Mouse (Mus musculus) forebrain, postnatal 0 days (tissue): ENCODE results near the gene Ndufv1. TPM values are rescaled to one million over a fixed set of nuclear protein-coding genes. Genes with fewer than 3 reads are reported as not detected.
A peak's percentile ranks its signal among the peaks of the same experiment; 100 is the strongest.

Experiments
- ATAC-seq: fragments of 200-750 bp; cut with Nextera tagmentation; 2 replicates; pipeline ENCODE4 v1.8.0; 2017; ENCODE audit warnings: mild to moderate bottlenecking, moderate library complexity
- DNase-seq: peaks from one replicate; pipeline ENCODE4 v3.0.0-alpha.2; 2015
- H3K27ac ChIP-seq: fragments of 300-500 bp; sonication (generic); 2 replicates; pipeline ENCODE4 v1.5.1; 2014; ENCODE audit warnings: low read depth, mild to moderate bottlenecking, antibody characterized with exemption, low read length, moderate library complexity, mixed read lengths
- H3K27me3 ChIP-seq: fragments of 300-500 bp; sonication (generic); 2 replicates; pipeline ENCODE4 v1.6.1; 2014; ENCODE audit warnings: mild to moderate bottlenecking, low read length, mixed read lengths; ENCODE audit not compliant: insufficient read depth
- H3K36me3 ChIP-seq: fragments of 300-500 bp; sonication (generic); 2 replicates; pipeline ENCODE4 v1.6.1; 2014; ENCODE audit warnings: mild to moderate bottlenecking, moderate library complexity; ENCODE audit not compliant: insufficient read depth
- H3K4me1 ChIP-seq: fragments of 300-500 bp; sonication (generic); 2 replicates; pipeline ENCODE4 v1.6.1; 2014; ENCODE audit warnings: antibody characterized with exemption; ENCODE audit not compliant: insufficient read depth
- H3K4me2 ChIP-seq: fragments of 300-500 bp; sonication (generic); 2 replicates; pipeline ENCODE4 v1.6.1; 2014; ENCODE audit warnings: low read depth, mild to moderate bottlenecking, moderate library complexity
- H3K4me3 ChIP-seq: fragments of 300-500 bp; sonication (generic); 2 replicates; pipeline ENCODE4 v1.5.1; 2014; ENCODE audit warnings: low read depth, low read length, mixed read lengths
- H3K9ac ChIP-seq: fragments of 300-500 bp; sonication (generic); 2 replicates; pipeline ENCODE4 v1.6.1; 2014; ENCODE audit warnings: mild to moderate bottlenecking
- H3K9me3 ChIP-seq: fragments of 300-500 bp; sonication (generic); 2 replicates; pipeline ENCODE4 v1.6.1; 2016; ENCODE audit warnings: low read length
- CTCF ChIP-seq: sonication (generic); IDR thresholded peaks from 2 replicates; pipeline ENCODE4 v1.5.1; 2016; ENCODE audit warnings: antibody characterized with exemption, control low read depth, low read depth
- WGBS: fragments of 180-500 bp; shearing (Covaris S2); extraction: QIAGEN DNeasy Blood & Tissue Kit; methylation state at CpG from one replicate; pipeline ENCODE4 v1.1.7; 2014; 5-methylcytosine and 5-hydroxymethylcytosine counted together
- polyA plus RNA-seq: library from polyadenylated mRNA; unstranded; fragments of >200 nt; fragmentation: Nextera tagmentation; extraction: Ambion mirVana; gene quantifications from 2 replicates; pipeline ENCODE4 v1.2.1, GENCODE M21; 2015
- total RNA-seq: library from RNA; depleted of rRNA; stranded (reverse); fragments of >200 nt; gene quantifications from 2 replicates; pipeline ENCODE4 v1.2.3, GENCODE M21; 2014

The Ndufv1 gene
- total and polyA plus RNA-seq, 2 experiments from 2014 or later = 250 to 268 TPM

DNA sequence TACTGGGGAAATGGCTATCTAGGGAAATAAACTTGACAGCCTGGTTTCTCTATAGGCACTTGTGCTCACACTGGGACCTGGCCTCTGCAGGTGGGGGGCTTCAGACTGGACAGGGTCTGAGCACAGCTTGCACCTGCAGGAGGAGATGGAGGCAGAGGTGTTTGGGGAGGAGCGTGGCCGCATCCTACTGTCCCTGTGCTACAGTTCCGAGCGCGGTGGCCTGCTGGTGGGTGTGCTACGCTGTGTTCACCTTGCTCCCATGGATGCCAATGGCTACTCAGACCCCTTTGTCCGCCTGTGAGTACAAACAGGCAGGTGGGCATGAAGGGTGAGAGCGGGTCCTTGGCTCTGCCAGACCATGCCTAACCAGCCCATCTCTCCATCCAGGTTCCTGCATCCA is 6.6 kb downstream of the Ndufv1 start:
- H3K4me1 ChIP-seq = peaks cover 9% of the 10 kb centered on the region; the same call in 1 of the 2 replicates
- no peaks in the 10 kb centered on the region for H3K9me3 ChIP-seq
- H3K36me3 ChIP-seq = peaks cover 35% of the 10 kb centered on the region
- H3K4me3 ChIP-seq = no peak overlapping the region
- H3K9ac ChIP-seq = no peak overlapping the region
- ATAC-seq (no peak), DNase-seq (no peak)
- no peak for TF ChIP-seq CTCF
- H3K4me2 ChIP-seq = no peak overlapping the region
- WGBS = 95% methylated on average over 8 of the region's 8 CpGs
- no peak overlapping the region for H3K27ac ChIP-seq
- H3K27me3 ChIP-seq = no peaks in the 10 kb centered on the region

DNA sequence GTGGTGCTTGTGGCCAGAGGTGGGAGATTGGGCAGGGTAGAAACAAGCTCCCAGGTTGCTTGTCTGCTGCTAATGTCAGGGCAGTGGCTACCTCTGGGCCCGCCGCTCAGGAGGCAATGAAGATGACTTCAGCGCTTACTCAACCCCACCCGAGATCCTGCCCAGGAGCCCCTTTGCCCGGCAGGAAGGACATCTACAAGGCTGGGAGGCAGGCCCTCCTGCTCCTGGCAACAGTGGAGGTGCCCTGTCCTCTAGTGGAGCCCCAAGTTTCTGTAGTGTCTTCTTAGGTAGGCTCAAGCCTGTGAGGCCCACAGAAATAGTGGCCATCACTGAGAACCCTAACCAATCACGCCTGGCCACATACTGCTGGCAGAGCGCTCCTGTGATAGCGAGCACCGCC is 7.5 kb downstream of the Ndufv1 start:
- Histone ChIP-seq H3K4me2 (no peak overlapping the region), H3K4me1 (peaks cover 10% of the 10 kb centered on the region; the same call in 1 of the 2 replicates), H3K9me3 (no peaks in the 10 kb centered on the region), H3K4me3 (no peak overlapping the region), H3K27ac (no peak overlapping the region), H3K36me3 (peaks cover 35% of the 10 kb centered on the region), H3K27me3 (no peaks in the 10 kb centered on the region), H3K9ac (no peak overlapping the region)
- no peak for DNase-seq
- no peak for TF ChIP-seq CTCF
- WGBS = 86% methylated on average over 9 of the region's 9 CpGs
- ATAC-seq = no peak

DNA sequence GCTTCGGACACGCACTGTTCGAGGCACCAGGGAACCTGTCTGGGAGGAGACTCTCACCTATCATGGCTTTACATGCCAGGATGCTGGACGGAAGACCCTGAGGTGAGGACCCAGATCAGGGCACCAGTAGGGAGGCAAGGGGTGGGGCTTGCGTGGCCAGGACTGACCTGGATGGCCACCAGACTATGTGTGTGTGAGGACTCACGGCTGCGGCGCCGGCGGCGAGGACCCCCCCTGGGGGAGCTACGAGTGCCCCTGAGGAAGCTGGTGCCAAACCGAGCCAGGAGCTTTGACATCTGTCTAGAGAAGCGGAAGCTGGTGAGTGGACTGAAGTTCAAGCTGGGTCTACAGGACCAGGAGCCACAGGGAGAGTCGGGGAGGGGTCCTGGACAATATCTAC is 8.3 kb downstream of the Ndufv1 start:
- WGBS = 89% methylated on average over 15 of the region's 15 CpGs
- DNase-seq = no peak
- Histone ChIP-seq H3K4me1 (peaks cover 10% of the 10 kb centered on the region; the same call in 1 of the 2 replicates), H3K9me3 (no peaks in the 10 kb centered on the region), H3K36me3 (peaks cover 32% of the 10 kb centered on the region), H3K9ac (no peak overlapping the region), H3K27ac (no peak overlapping the region), H3K4me3 (no peak overlapping the region), H3K4me2 (no peak overlapping the region), H3K27me3 (no peaks in the 10 kb centered on the region)
- no peak for TF ChIP-seq CTCF
- ATAC-seq = no peak

DNA sequence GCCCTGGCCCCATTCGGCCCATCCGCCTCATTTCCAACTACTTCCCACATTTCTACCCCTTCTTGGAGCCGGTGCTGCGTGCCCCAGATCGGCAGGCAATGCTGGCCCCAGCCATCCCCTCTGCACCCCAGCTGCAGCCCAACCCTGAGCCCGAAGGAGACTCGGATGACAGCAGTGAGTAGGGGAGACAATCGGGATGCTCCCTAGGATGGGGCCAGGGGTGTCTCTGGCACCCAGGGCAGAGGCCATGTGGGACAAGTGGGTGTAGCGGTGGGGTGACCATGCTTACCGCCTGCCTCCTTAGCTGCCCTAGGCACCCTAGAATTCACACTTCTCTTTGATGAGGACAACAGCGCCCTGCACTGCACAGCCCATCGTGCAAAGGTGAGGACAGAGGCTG is 9.0 kb downstream of the Ndufv1 start:
- Histone ChIP-seq H3K4me3 (no peak overlapping the region), H3K36me3 (peaks cover 25% of the 10 kb centered on the region), H3K9me3 (no peaks in the 10 kb centered on the region), H3K4me2 (no peak overlapping the region), H3K4me1 (peaks cover 10% of the 10 kb centered on the region; the same call in 1 of the 2 replicates), H3K27ac (no peak overlapping the region), H3K27me3 (no peaks in the 10 kb centered on the region), H3K9ac (no peak overlapping the region)
- DNase-seq = no peak
- 84% methylated on average over 12 of the region's 12 CpGs for WGBS
- no peak for TF ChIP-seq CTCF
- ATAC-seq = no peak

DNA sequence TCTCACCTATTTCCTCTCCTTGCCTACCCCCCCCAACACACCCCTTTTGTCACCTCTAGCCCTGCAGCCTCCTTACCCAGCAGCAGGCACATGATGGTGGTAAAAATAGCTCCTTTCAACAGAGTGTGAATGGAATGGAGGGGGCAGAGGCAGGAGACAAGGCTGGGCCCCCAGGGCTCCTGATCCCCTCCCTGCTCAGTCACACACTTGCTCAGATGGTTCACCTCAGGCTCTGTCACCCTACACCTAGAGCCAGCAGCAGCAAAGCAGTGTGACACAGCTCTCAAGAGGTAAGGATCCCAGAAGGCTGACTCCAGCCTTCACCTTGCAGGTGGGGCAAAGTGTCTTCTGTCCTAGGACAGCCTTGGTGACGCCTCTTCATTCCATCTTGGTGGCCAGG is 9.5 kb downstream of the Ndufv1 start, which contains the start of gene Doc2g:
Doc2g (plus strand) TSS at position 202 of the 400 bp plus-strand sequence.
- Histone ChIP-seq H3K27me3 (no peaks in the 10 kb centered on the region), H3K4me2 (no peak within 1 kb of the TSS), H3K4me3 (no peak within 1 kb of the TSS), H3K27ac (no peak within 1 kb of the TSS), H3K4me1 (peaks cover 10% of the 10 kb centered on the region; the same call in 1 of the 2 replicates), H3K9ac (no peak within 1 kb of the TSS), H3K36me3 (peaks cover 19% of the 10 kb centered on the region), H3K9me3 (no peaks in the 10 kb centered on the region)
- DNase-seq = no peak
- ATAC-seq = no peak
- no peak for TF ChIP-seq CTCF
- WGBS = 93% methylated on average over 1 of the region's 1 CpGs

DNA sequence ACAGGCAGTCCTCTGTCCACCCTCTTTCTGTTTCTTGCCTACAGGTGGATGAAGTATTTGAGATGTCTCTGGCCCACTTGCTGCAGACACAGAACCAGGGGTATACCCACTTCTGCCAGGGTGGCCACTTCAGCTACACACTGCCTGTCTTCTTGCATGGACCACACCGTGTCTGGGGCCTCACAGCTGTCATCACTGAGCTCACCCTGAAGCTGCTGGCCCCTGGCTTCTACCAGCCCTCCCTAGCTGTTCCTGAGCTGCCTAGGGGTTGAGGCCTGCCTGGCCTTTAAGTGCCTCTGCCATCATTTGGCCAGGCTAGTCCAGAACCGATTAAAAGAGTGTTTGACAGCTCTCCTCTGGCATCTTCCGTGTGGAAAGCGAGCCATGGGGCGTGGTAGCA is 10.9 kb downstream of the Ndufv1 start:
- Histone ChIP-seq H3K9ac (no peak overlapping the region), H3K4me3 (no peak overlapping the region), H3K9me3 (no peaks in the 10 kb centered on the region), H3K27ac (no peak overlapping the region), H3K27me3 (no peaks in the 10 kb centered on the region), H3K4me1 (peaks cover 10% of the 10 kb centered on the region; the same call in 1 of the 2 replicates), H3K4me2 (peak overlapping the region; percentile 86; the same call in 1 of the 2 replicates), H3K36me3 (peaks cover 8% of the 10 kb centered on the region)
- TF ChIP-seq CTCF = no peak
- ATAC-seq (no peak), DNase-seq (no peak)
- WGBS = 90% methylated on average over 5 of the region's 5 CpGs

DNA sequence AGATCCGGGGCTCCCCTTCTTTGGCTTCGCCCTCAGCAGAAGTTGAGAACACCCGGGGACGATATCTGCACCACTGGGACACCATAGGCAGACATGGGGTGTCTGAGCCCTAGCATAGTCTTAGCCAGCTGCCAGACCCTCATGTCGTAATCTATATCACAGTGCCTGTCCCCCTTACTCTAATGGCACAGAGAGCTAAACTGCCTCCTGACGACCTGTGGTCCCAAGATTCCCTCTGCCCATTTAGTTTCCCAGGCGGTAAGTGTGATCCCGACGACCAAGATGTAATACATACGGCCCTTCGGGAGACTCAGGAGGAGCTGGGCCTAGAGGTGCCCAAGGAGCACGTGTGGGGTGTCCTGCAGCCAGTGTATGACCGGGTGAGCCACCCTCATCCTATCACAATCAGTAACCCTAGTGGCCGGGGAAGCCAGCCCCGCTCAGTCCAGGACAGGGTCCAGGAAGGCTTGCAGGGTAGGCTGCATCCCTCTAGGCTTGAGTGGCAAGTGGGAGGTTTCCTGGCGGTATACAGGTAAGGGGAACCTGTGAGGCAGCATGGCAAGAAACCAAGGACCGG is 11.6 kb downstream of the Ndufv1 start:
- ATAC-seq (peak; percentile 17), DNase-seq (no peak)
- no peaks in the 10 kb centered on the region for H3K9me3 ChIP-seq
- peaks cover 10% of the 10 kb centered on the region; the same call in 1 of the 2 replicates for H3K4me1 ChIP-seq
- peak overlapping the region; percentile 91 for H3K27ac ChIP-seq
- no peaks in the 10 kb centered on the region for H3K27me3 ChIP-seq
- H3K4me2 ChIP-seq = peak overlapping the region; percentile 86
- no peak for TF ChIP-seq CTCF
- peak overlapping the region; percentile 93 for H3K9ac ChIP-seq
- peaks cover under 1% of the 10 kb centered on the region; the same call in 1 of the 2 replicates for H3K36me3 ChIP-seq
- WGBS = 17% methylated on average over 17 of the region's 17 CpGs
- peak overlapping the region; percentile 77 for H3K4me3 ChIP-seq
